Mouse (Mus musculus) lung, postnatal 0 days (tissue): Measurements from ENCODE around the gene Ap5z1.

Experiments used
- CTCF ChIP-seq: IDR thresholded peaks from 2 replicates; pipeline ENCODE4 v1.5.1; 2016; ENCODE audit warnings: antibody characterized with exemption, mild to moderate bottlenecking
- EP300 ChIP-seq: IDR thresholded peaks from 2 replicates; pipeline ENCODE4 v1.6.1; 2016; ENCODE audit warnings: antibody characterized with exemption, mild to moderate bottlenecking, control low read depth

GRCm38 (mm10) chr5:142421886-142422285 lies 41.9 kb upstream of the Ap5z1 start:
- TF ChIP-seq CTCF = no peak
- no peak for TF ChIP-seq EP300
